ENCODE assay signal across 17 mouse cellular contexts in genomic region chr2:130749708-130750107, GRCm38 (mm10). TPM values are rescaled to one million over a fixed set of nuclear protein-coding genes. Genes with fewer than 3 reads are reported as not detected.
"Had no signal": no experiment of that assay in that cellular context is flagged by ENCODE, and none has a peak within 500 bp of the region (broad histone marks: within the 10 kb centered on the region; RNA-seq: fewer than 3 reads in every experiment).

No protein-coding gene starts in this region.

- DNase-seq: layer of hippocampus, adult 9-11 months; right cerebral cortex, adult 18-20 months; right cerebral cortex, postnatal 14 days; right cerebral cortex, postnatal 4 days; thymus, adult 18-20 months; thymus, postnatal 36 days had no signal

- H3K27ac ChIP-seq: layer of hippocampus, adult 2 months; limb, embryonic 10.5 days; limb, embryonic 13.5 days; liver, embryonic 12.5 days; liver, embryonic 15.5 days; lung, embryonic 15.5 days; macrophage; midbrain, embryonic 12.5 days; midbrain, embryonic 15.5 days; neural tube, embryonic 12.5 days; neural tube, embryonic 15.5 days had no signal

- H3K4me1 ChIP-seq: limb, embryonic 10.5 days; limb, embryonic 13.5 days; liver, embryonic 12.5 days; lung, embryonic 15.5 days; midbrain, embryonic 15.5 days; neural tube, embryonic 15.5 days had no signal

- H3K4me3 ChIP-seq: layer of hippocampus, adult 2 months; limb, embryonic 10.5 days; limb, embryonic 13.5 days; liver, embryonic 12.5 days; liver, embryonic 15.5 days; lung, embryonic 15.5 days; midbrain, embryonic 12.5 days; midbrain, embryonic 15.5 days; neural tube, embryonic 12.5 days; neural tube, embryonic 15.5 days had no signal

- H3K27me3 ChIP-seq: limb, embryonic 13.5 days; liver, embryonic 12.5 days; liver, embryonic 15.5 days; lung, embryonic 15.5 days; midbrain, embryonic 12.5 days; midbrain, embryonic 15.5 days; neural tube, embryonic 12.5 days; neural tube, embryonic 15.5 days had no signal

RNA-seq across cellular contexts. Expression of gene Slc4a11, which starts 52.4 kb away (rescaled TPM):
- polyA plus RNA-seq: liver, embryonic 12.5 days had no signal
